Mouse (Mus musculus) layer of hippocampus, adult 18-20 months (tissue): Measurements from ENCODE around the gene Atxn2. TPM values are rescaled to one million over a fixed set of nuclear protein-coding genes. Genes with fewer than 3 reads are reported as not detected.

Source experiments
- DNase-seq, 2 experiments: peaks; one replicate each; pipeline ENCODE4 v3.0.0; 2022; ENCODE audit warnings: low spot score in 2 of 2
- microRNA-seq, 2 experiments: library from miRNA; unstranded; fragments of <30 nt; microRNA quantifications; one replicate each; pipeline ENCODE4 v1.2.0; 2021
- total RNA-seq, 2 experiments: library from RNA; stranded (reverse); gene quantifications; 2 replicates each; pipeline ENCODE4 v1.2.3; 2021

The Atxn2 gene
- total RNA-seq, 2 experiments from 2014 or later: 212 to 241 TPM

DNA sequence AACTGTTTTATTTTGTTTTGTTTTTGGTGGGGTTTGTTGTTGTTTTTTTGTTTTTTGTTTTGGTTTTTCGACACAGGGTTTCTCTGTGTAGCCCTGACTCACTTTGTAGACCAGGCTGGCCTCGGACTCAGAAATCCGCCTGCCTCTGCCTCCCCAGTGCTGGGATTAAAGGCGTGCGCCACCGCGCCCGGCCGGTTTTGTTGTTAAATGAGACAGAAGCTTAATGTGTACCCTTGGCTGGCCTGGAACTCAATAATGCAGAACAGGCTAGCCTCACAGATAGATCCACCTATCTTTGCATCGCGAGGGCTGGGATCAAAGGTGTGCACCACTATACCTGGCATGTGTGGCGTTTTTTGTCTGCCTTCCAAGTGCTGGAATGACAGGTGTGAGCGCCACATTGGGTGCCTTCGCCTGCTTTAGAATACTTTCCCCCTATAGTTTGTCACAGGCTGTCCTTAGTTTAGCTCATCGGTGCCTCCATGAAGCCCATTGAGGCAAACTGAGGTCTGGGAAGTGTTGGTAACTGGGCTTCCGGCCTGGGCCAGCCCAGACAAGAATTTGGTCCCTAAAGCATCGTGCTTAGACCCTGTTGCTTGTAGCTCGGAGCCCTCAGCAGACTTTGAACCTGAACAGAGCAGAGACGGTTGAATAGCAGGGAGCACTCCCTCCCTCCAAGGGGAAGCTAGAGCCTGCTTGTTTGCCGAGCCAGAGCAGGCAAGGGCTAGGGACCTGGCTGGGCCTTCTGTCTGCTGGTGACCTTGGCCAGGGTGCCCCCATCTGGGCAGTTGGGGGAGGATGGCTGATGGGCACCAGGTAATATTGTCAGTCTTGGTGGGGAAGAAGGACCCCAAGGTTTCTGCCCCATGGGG, 138.6 kb downstream of the Atxn2 start:
- no peak for DNase-seq

DNA sequence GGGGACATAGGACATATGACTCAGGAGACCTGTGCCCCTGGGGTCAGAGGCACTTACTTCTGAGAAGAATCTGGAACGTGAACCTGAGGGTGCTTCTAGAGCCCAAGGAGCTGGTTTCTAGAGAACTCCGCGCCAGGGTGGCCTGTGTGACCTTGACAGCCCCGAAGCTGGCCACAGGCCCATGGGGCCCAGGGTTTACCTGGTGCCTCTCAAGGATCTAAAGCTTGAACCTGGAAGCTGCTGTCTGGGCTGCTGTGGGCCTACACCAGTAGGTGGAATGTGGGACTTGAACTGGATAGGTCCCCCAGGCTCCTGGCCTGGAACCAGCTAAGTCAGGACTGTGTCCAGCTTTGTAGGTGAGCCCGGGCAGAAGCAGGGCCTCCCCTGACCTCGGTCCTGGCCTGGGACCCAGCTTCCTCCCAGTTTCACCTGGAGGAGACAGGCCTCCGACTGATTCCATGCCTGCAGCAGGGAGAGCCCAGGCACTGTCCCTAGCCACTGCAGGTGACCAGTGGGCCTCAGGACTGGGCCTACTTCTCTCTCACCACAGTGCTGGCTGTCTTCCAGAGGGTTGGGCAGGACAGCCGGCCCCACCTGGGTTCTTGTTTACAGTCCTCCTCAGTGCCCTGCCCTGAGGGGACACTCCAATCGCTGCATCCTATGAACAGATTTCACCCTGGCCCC, 142.4 kb downstream of the Atxn2 start:
- DNase-seq: no peak

DNA sequence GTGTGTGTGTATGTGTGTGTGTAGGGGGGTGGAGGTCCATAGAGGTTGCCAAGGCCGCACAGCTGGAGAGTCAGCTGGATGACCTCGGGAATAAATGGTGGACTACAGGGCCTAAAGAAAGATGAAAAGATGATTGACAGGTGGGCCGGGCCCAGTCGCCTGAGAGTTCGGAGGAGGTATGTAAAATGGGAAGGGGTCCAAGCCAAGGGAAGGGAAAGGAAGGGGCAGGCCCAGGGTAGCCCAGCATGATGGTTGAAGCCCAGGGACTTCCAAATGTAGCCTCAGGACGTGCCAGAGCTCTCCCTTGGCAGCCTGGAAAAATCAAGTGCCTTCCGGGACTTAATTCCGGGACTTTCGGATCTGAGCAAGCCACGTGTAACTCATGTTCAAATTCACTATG, 143.6 kb downstream of the Atxn2 start:
- DNase-seq: no peak

DNA sequence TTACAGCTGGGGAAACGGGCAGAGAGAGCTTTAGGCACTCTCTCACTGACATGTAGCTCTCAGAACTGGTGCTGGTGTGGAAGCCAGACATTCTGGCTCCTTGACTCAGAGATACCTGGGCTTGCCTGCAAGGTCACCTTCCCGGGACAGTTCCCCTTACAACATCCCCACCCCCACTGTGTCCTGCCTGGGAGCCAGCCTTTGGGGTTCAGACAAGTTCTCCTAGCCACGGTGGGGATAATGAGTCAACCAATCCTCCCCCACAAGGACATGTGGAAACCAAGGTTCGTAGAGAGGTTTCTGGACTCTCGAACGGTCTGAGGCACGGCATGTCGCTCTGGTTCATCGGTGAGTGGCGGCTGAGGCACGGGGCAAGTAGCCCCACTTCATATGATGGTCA, 145.6 kb downstream of the Atxn2 start:
- DNase-seq: no peak

DNA sequence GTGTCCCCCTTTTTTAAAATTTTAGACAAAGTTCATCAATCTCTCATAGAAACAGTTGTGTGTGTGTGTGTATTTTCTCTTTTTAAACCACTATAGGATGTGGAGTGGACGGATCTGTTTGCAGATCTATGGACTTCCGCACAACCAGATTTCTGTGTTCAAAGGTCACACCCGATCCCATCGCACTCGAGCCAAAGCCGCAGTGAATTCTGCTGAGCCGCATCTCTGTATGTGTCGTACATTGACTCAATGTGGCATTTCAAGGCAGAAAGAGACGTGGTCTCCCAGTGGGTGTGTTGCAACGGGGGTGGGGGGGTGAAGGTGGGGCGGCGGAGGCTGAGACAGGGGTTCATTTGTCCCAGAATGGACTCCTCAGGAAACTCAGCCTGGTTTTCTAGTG, 147.3 kb downstream of the Atxn2 start:
- DNase-seq: no peak

DNA sequence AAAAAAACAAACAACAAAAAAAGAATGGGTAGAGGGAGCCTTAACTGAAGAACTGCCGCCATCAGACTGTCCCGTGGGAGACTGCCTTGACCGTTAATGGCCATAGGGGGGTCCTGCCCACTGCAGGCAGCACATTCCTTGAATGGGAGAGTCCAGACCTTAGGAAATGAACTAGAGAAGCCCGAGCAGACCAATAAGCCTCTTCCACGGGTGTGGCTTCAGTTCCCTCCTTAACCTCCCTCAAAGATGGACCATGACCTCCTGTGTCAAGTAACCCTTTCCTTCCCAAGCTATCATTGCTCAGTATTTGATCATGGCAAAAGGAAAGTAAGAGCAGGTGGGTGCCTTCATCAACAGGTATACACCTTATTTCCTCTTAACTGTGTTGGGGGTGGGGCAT, 150.8 kb downstream of the Atxn2 start:
- DNase-seq: no peak

DNA sequence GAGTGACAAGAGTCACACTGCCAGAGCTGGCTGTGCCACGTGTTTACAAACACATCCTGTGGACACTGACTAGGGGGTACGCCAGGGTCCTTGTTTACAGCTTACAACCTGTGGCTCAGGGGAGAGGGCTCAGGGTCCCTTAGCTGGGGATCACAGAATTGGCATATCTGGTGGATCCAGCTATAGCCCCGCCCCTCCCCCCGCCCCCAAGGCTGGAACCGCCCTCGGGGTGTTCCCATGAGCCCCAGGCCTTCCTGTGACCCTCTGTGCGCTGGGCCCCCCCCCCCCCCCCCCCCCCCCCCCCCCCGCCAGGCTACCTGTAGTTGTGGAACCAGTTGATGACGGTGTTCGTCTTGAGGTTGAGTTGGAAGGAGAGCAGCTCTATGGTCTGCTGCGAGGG, 153.2 kb downstream of the Atxn2 start:
- DNase-seq: no peak

Small RNAs within 50 kb of the gene (microRNA-seq; reads per million reads assigned to microRNA genes)
- 6.2 to 8.9 reads per million in 2 experiments for gene Mir7031

Other genes with a start within 250 kb of the Atxn2 start
- gene Adam1b, start 207.9 kb upstream of the Atxn2 start, total RNA-seq: under 1 TPM in 1 of 2 experiments, not detected in 1; 0.10 TPM
- 10 to 100 TPM; 17.0 to 19.6 TPM for gene Adam1a, start 165.9 kb upstream of the Atxn2 start, total RNA-seq
- gene Gm42878, start 165.9 kb upstream of the Atxn2 start, total RNA-seq: not detected
- 10 to 100 TPM; 59.6 to 63.1 TPM for gene Mapkapk5, start 165.4 kb upstream of the Atxn2 start, total RNA-seq
- gene Aldh2, start 117.5 kb upstream of the Atxn2 start, total RNA-seq: 100 to 1,000 TPM; 136 to 161 TPM
- gene Acad12, start 92.4 kb upstream of the Atxn2 start, total RNA-seq: 1 to 10 TPM; 6.1 to 6.8 TPM
- gene Acad10, start 50.8 kb upstream of the Atxn2 start, total RNA-seq: 1 to 10 TPM; 3.7 to 5.8 TPM
- 10 to 100 TPM; 67.4 to 67.7 TPM for gene Brap, start 50.8 kb upstream of the Atxn2 start, total RNA-seq
- gene Sh2b3, start 126.3 kb downstream of the Atxn2 start, total RNA-seq: 10 to 100 TPM; 21.3 to 23.4 TPM
- gene Pheta1, start 137.6 kb downstream of the Atxn2 start, total RNA-seq: 10 to 100 TPM in 1 of 2 experiments, 1 to 10 TPM in 1; 7.5 to 11.7 TPM